Mouse (Mus musculus) liver, postnatal 0 days (tissue): Measurements from ENCODE around the gene Olfr148.

ENCODE experiments used
- CTCF ChIP-seq: sonication (generic); IDR thresholded peaks from 2 replicates; pipeline ENCODE4 v1.5.1; 2016; ENCODE audit warnings: antibody characterized with exemption, low read depth
- EP300 ChIP-seq: IDR thresholded peaks from 2 replicates; pipeline ENCODE4 v1.6.1; 2016; ENCODE audit warnings: antibody characterized with exemption, low read depth, mild to moderate bottlenecking

- TF ChIP-seq CTCF (no peak), EP300 (no peak)
These were observed 7.7 kb upstream of the Olfr148 start for GRCm38 (mm10) chr9:39602536-39603332.
